Mouse (Mus musculus) kidney, adult 2 months (tissue): ENCODE results near the gene 9430015G10Rik.

Source experiments
- CTCF ChIP-seq: fragments of 200-500 bp; conservative IDR thresholded peaks from 2 replicates; pipeline ENCODE4 v1.5.1; 2011; ENCODE audit warnings: low read depth, mild to moderate bottlenecking, control low read depth, low read length, moderate library complexity, mixed read lengths; ENCODE audit not compliant: insufficient read depth, insufficient read length
- POLR2A ChIP-seq: fragments of 200-500 bp; IDR thresholded peaks from one replicate; pipeline ENCODE4 v1.6.1; 2011; ENCODE audit warnings: low read depth, low read length, control low read depth

GRCm38 (mm10) chr4:156169129-156169528 lies 59.3 kb downstream of the 9430015G10Rik start:
- TF ChIP-seq POLR2A (no peak), CTCF (no peak)
